Mouse (Mus musculus) lung, adult 2 months (tissue): ENCODE results near the gene Usp35. TPM values are rescaled to one million over a fixed set of nuclear protein-coding genes. Genes with fewer than 3 reads are reported as not detected.

Source experiments
- DNase-seq: peaks from one replicate; pipeline ENCODE4 v3.0.0; 2022
- H3K4me1 ChIP-seq: fragments of 200-500 bp; 2 replicates; pipeline ENCODE4 v1.6.1; 2011; ENCODE audit warnings: low read length; ENCODE audit not compliant: control insufficient read depth, insufficient read depth
- H3K4me3 ChIP-seq: fragments of 200-500 bp; replicated peaks from 2 replicates; pipeline ENCODE3; 2011; ENCODE audit warnings: low read depth, mild to moderate bottlenecking, control low read depth, low read length; ENCODE audit errors: extremely low read depth
- CTCF ChIP-seq: fragments of 200-500 bp; IDR thresholded peaks from 2 replicates; pipeline ENCODE4 v1.5.1; 2011; ENCODE audit warnings: mild to moderate bottlenecking, low read length, control low read depth; ENCODE audit not compliant: insufficient read depth
- POLR2A ChIP-seq: fragments of 200-500 bp; IDR thresholded peaks from 2 replicates; pipeline ENCODE4 v1.6.1; 2011; ENCODE audit warnings: low read depth, mild to moderate bottlenecking, control low read depth, low read length, borderline replicate concordance; ENCODE audit errors: extremely low read depth
- WGBS: fragments of 180-500 bp; shearing (Covaris S2); methylation state at CpG from one replicate; pipeline ENCODE4 v1.1.7; 2018; 5-methylcytosine and 5-hydroxymethylcytosine counted together
- polyA plus RNA-seq: library from polyadenylated mRNA; depleted of rRNA; stranded (reverse); fragments of >200 nt; gene quantifications from 2 replicates; pipeline ENCODE4 v1.2.3, GENCODE M21; 2012

Usp35 gene
- polyA plus RNA-seq, 1 experiment: 9.2 TPM

DNA sequence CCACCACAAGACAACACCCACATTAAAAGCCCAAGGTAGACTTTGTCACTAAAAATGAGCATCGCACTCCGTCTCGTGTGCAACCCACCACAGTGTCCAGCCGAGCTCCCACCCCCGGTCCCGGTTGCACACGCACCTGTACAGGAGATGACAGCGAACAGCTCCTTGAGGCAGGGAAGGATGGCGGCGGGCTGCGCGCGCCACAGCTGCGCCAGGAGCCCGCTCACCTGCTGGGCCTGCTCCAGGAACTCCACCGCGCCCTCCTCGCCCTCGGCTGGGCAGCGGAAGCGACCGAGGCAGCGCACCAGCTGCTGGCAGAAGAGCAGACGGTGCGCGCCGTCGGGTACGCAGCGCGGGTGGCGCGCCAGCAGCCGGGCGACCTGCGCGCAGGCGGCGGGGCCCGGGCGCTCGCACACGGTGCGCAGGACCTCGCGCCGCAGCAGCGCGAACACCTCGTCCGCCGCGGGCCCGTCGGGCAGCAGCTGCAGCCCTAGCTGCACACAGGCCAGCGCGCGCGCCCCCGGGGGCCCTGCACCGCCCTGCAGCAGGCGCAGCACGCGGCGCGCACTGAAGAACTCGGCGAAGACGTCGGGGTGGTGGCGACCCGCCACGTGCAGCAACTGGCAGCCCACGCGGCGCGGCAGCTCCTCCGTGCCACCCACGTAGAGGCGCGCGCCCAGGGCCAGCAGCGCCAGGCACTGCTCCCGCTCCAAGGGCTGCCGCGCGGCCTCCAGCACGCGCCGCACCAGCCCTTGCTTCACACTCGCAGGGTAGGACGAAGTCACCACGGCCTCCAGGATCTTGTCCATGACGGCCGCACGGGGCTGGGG, 6.4 kb downstream of the Usp35 start:
- no peak for TF ChIP-seq CTCF
- no peak for TF ChIP-seq POLR2A
- 24% methylated on average over 96 of the region's 96 CpGs for WGBS
- DNase-seq: no peak
- H3K4me3 ChIP-seq: no peak overlapping the region
- no peaks in the 10 kb centered on the region for H3K4me1 ChIP-seq

DNA sequence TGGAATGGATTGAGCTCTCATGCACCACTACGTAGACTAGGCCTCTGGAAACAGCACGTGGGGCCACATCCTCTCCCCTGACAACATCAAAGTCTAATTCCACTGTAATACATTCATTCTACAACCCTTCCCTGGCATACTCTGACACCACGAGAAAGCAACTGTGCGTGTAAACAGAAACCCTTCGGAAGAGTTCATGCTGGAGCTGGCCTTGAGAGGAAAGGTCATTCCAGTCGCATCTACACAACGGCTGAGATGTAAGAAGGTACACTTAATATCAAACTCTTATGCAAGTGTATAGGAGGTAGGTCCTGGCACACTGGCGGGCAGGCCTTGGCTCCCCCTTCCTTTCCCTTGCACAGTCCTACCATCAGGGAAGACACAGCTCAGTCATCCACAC, 7.5 kb downstream of the Usp35 start:
- 89% methylated on average over 8 of the region's 8 CpGs for WGBS
- H3K4me1 ChIP-seq: no peaks in the 10 kb centered on the region
- TF ChIP-seq CTCF: no peak
- no peak for TF ChIP-seq POLR2A
- no peak for DNase-seq
- no peak overlapping the region for H3K4me3 ChIP-seq

DNA sequence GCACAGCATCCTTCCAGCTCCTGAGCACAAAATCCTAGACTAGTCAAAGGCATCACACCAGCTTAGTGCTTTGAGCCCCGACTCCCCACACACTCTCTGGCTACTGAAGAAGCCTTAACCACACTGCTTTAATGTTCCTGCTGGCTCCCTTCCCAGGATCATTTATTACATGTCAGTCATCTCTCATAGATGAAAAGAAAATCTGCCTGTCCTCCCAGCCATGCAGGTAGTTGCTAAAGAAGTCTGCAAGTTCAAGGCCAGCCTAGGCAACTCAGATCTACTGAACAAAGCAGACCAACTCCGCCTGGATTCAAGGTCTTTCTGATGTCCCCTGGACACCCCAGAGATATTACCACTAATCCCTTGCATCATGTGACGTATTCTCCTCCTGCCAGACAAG, 14.1 kb downstream of the Usp35 start:
- Histone ChIP-seq H3K4me1 (no peaks in the 10 kb centered on the region), H3K4me3 (no peak overlapping the region)
- no peak for TF ChIP-seq POLR2A
- TF ChIP-seq CTCF: no peak
- 81% methylated on average over 3 of the region's 3 CpGs for WGBS
- DNase-seq: no peak

DNA sequence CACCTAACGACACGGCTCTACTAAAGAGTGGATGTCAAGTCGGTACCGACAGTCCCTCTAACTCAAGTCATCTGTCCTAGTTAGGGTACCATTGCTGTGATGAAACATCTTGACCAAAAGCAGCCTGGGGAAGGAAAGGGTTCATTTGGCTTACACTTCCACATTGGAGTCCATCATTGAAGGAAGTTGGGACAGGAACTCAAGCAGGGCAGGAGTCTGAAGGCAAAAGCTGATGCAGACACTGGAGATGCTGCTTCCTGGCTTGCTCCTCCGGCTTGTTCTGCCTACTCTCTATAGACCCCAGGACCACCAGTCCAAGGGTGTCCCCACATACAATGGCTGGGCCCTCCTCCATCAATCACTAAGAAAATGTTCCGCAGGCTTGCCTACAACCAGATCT, 16.2 kb downstream of the Usp35 start:
- no peaks in the 10 kb centered on the region for H3K4me1 ChIP-seq
- WGBS: 89% methylated on average over 6 of the region's 6 CpGs

DNA sequence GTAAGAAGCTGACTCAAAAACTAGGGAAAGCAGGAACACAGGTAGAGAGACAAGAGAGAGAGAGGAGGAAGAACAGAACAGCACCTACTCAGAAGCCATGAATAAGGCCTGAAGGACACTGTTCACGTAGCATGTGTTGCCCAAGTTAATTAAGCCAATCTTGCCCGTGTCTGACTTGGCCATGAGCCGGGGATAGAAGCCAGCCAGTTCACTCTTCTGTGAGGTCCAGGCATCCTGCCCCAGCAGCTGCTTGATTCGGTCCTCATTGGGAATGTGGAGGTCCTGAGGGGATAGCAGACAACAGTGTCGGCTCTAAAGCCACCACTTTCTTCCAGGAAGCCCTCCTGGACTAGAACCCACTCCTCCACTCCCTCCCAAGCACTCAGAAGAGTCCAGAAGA, 17.2 kb downstream of the Usp35 start:
- no peaks in the 10 kb centered on the region for H3K4me1 ChIP-seq
- TF ChIP-seq POLR2A: no peak
- TF ChIP-seq CTCF: no peak
- 79% methylated on average over 5 of the region's 5 CpGs for WGBS
- no peak overlapping the region for H3K4me3 ChIP-seq
- DNase-seq: no peak

More for the DNA sequence above, 16.2 kb downstream of the Usp35 start:
- no peak for TF ChIP-seq CTCF
- no peak for TF ChIP-seq POLR2A
- DNase-seq: no peak
- H3K4me3 ChIP-seq: no peak overlapping the region

DNA sequence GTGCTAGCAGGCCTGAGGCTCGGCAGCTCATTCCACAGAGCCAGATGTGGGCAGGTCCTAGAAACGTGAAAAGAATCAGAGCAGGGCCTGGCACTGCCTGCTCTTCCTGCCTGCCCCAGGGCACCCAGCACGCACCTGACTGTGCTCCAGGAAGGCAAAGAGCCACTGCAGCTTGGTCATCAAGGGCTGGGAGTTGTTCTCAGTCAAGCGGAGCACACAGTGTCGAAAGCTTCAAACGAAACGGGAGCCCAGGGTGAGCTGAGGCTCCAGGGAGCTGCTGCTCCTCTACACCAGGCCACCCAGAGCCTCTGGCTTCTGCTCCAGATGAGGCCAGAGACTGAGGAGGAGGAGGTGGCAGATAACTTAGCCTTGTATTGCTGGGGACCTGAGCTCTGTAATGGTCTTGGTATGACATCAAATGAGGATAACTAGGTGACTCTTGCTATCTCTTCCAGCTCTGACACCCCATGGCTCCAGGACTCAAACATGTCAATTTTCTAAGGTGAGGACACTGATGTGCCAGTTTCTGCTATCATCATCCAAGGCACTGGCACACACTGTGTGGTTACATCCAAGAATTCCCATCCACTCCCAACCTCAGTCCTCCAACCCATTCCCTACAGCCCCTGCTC, 18.3 kb downstream of the Usp35 start:
- TF ChIP-seq POLR2A (no peak), CTCF (no peak)
- Histone ChIP-seq H3K4me1 (no peaks in the 10 kb centered on the region), H3K4me3 (no peak overlapping the region)
- WGBS: 70% methylated on average over 7 of the region's 7 CpGs
- DNase-seq: no peak

DNA sequence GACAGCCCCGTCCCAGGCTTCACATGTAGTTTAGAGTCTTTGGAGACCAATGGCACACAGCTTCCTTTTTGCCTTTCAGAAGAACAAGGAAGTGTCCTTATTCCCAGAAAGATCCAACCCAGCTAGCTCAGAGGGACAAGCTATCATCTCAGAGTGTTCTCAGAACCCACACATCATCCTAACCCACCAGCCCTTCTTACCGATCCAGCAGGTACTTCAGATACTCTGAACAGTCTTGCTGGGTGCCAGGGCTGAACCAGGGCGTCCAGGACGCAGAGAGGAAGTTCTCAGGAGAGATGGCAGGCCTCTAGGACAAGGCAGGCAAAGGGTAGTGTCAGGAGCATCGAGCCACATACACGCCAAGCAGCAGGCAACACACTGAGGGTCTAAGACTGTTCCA, 19.0 kb downstream of the Usp35 start:
- 83% methylated on average over 6 of the region's 6 CpGs for WGBS
- no peaks in the 10 kb centered on the region for H3K4me1 ChIP-seq
- TF ChIP-seq POLR2A (no peak), CTCF (no peak)
- H3K4me3 ChIP-seq: no peak overlapping the region
- DNase-seq: no peak

DNA sequence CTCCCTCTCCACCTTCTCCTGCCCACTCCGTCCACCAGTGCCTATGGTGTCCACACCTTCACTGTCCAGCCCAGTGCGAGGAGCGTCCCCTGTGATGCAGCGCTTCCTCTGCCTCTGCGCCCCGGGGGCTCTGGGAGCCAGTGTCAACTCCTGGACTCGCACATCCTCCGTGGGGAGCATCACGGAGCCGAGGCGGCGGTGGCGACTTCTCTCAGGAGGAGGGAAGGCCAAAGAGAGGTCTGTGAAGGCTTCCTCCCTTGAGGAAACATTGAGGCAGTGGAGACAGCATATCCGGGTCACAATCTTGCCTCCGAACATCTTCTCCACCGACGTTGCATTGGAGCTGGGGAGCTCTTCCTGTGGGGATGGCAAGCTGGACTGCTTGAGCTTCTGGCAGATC, 19.6 kb downstream of the Usp35 start:
- Histone ChIP-seq H3K4me3 (no peak overlapping the region), H3K4me1 (no peaks in the 10 kb centered on the region)
- no peak for TF ChIP-seq POLR2A
- no peak for TF ChIP-seq CTCF
- 87% methylated on average over 17 of the region's 17 CpGs for WGBS
- DNase-seq: no peak

DNA sequence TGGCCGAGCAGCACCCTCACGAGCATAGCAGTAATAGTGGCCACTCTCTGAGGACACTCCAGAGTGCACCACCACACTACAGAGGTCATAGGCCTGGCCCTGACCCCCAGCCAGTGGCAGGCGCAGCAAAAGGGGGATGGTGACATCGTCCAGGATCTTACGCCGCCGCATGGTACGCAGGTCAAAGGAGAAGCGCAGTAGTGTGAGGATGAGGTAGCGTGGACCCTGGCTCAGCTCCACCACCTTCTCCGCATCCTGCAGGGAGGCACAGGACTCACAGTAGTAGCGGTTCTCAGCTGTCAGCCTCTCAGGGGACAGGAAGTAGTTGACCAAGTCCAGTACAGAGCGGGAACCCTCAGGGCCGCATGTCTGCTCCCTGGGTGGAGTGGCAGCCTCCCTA, 20.2 kb downstream of the Usp35 start:
- WGBS: 89% methylated on average over 14 of the region's 14 CpGs
- no peak for TF ChIP-seq CTCF
- TF ChIP-seq POLR2A: no peak
- no peak overlapping the region for H3K4me3 ChIP-seq
- DNase-seq: no peak
- no peaks in the 10 kb centered on the region for H3K4me1 ChIP-seq

DNA sequence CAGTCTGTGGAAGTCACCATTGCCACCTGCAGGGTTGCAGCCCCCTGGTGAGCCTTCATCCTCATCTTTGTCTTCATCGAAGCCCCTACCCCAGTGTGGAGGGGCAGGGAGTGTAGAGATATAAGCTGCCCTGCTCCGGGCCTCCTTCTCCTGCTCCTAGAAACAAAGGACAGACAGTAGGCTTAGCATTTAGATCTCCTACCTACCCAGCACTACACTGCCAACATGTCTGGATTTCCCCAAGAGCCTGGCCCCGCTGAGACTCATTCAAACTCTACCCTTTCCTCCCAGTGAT, 21.5 kb downstream of the Usp35 start:
- Histone ChIP-seq H3K4me3 (no peak overlapping the region), H3K4me1 (no peaks in the 10 kb centered on the region)
- TF ChIP-seq CTCF (no peak), POLR2A (no peak)
- no peak for DNase-seq
- WGBS: 90% methylated on average over 3 of the region's 3 CpGs
